Mouse (Mus musculus): ENCODE measurements around the gene Tmem256. TPM values are rescaled to one million over a fixed set of nuclear protein-coding genes. Genes with fewer than 3 reads are reported as not detected.

Gene Tmem256
- polyA plus RNA-seq, 1 experiment from 2014 or later = 495 TPM

GRCm38 (mm10) chr11:69886907-69887635 is 48.8 kb downstream of the Tmem256 start:
- no peak for ATAC-seq (ENCODE audit: insufficient number of reproducible peaks, insufficient read depth, low FRiP score, low read depth)
- 60% methylated on average over 8 of the region's 8 CpGs for WGBS
- Histone ChIP-seq H3K9ac (replicated peaks; ENCODE audit: low read depth, low read length) (no peak overlapping the region), H3K4me1 (ENCODE audit: control insufficient read depth, insufficient read depth, low read length) (no peaks in the 10 kb centered on the region), H3K36me3 (ENCODE audit: control insufficient read depth, insufficient read depth, low read length) (no peaks in the 10 kb centered on the region), H3K4me2 (replicated peaks; ENCODE audit: low read depth, low read length) (no peak overlapping the region), H3K27me3 (ENCODE audit: control insufficient read depth, insufficient read depth, low read length) (no peaks in the 10 kb centered on the region), H3K4me3 (ENCODE audit: low read depth, low read length) (no peak overlapping the region), H3K27ac (ENCODE audit: low read length) (no peak overlapping the region), H3K9me3 (ENCODE audit: control insufficient read depth, low read depth, low read length) (no peaks in the 10 kb centered on the region)

Small RNA genes within 50 kb of the gene (microRNA-seq; reads per million reads assigned to microRNA genes)
- gene Mir6924 = not detected

Other genes with a start within 250 kb of the Tmem256 start
- gene Atp1b2, start 232.6 kb upstream of the Tmem256 start, polyA plus RNA-seq (2014; fragmentation: Nextera tagmentation; extraction: Ambion mirVana) = 8.8 and 10.0 TPM in 2 replicates
- gene Shbg, start 220.6 kb upstream of the Tmem256 start, polyA plus RNA-seq (2014; fragmentation: Nextera tagmentation; extraction: Ambion mirVana) = not detected in 2 replicates
- 17.5 and 18.7 TPM in 2 replicates for gene Sat2, start 216.5 kb upstream of the Tmem256 start, polyA plus RNA-seq (2014; fragmentation: Nextera tagmentation; extraction: Ambion mirVana)
- gene Fxr2, start 205.5 kb upstream of the Tmem256 start, polyA plus RNA-seq (2014; fragmentation: Nextera tagmentation; extraction: Ambion mirVana) = 20.9 and 26.0 TPM in 2 replicates
- 4.1 and 4.7 TPM in 2 replicates for gene Sox15, start 183.2 kb upstream of the Tmem256 start, polyA plus RNA-seq (2014; fragmentation: Nextera tagmentation; extraction: Ambion mirVana)
- gene Mpdu1, start 175.9 kb upstream of the Tmem256 start, polyA plus RNA-seq (2014; fragmentation: Nextera tagmentation; extraction: Ambion mirVana) = 49.9 and 50.2 TPM in 2 replicates
- gene Cd68, start 172.4 kb upstream of the Tmem256 start, polyA plus RNA-seq (2014; fragmentation: Nextera tagmentation; extraction: Ambion mirVana) = 12.5 and 16.4 TPM in 2 replicates
- 654 and 666 TPM in 2 replicates for gene Eif4a1, start 166.1 kb upstream of the Tmem256 start, polyA plus RNA-seq (2014; fragmentation: Nextera tagmentation; extraction: Ambion mirVana)
- 88.1 and 102 TPM in 2 replicates for gene Senp3, start 156.4 kb upstream of the Tmem256 start, polyA plus RNA-seq (2014; fragmentation: Nextera tagmentation; extraction: Ambion mirVana)
- 0.67 TPM in 1 of 2 replicates, not detected in the other for gene Tnfsf13, start 152.7 kb upstream of the Tmem256 start, polyA plus RNA-seq (2014; fragmentation: Nextera tagmentation; extraction: Ambion mirVana)
- gene Tnfsf12, start 142.7 kb upstream of the Tmem256 start, polyA plus RNA-seq (2014; fragmentation: Nextera tagmentation; extraction: Ambion mirVana) = 9.9 and 11.7 TPM in 2 replicates
- 5.5 TPM in 2 replicates for gene Tnfsfm13, start 142.4 kb upstream of the Tmem256 start, polyA plus RNA-seq (2014; fragmentation: Nextera tagmentation; extraction: Ambion mirVana)
- gene Polr2a, start 79.9 kb upstream of the Tmem256 start, polyA plus RNA-seq (2014; fragmentation: Nextera tagmentation; extraction: Ambion mirVana) = 39.3 and 43.6 TPM in 2 replicates
- gene Slc35g3, start 76.5 kb upstream of the Tmem256 start, polyA plus RNA-seq (2014; fragmentation: Nextera tagmentation; extraction: Ambion mirVana) = not detected in 2 replicates
- gene Zbtb4, start 72.6 kb upstream of the Tmem256 start, polyA plus RNA-seq (2014; fragmentation: Nextera tagmentation; extraction: Ambion mirVana) = 3.9 and 4.0 TPM in 2 replicates
- gene Chrnb1, start 42.6 kb upstream of the Tmem256 start, polyA plus RNA-seq (2014; fragmentation: Nextera tagmentation; extraction: Ambion mirVana) = 6.7 and 7.5 TPM in 2 replicates
- gene Fgf11, start 36.7 kb upstream of the Tmem256 start, polyA plus RNA-seq (2014; fragmentation: Nextera tagmentation; extraction: Ambion mirVana) = 2.1 and 3.6 TPM in 2 replicates
- 12.2 and 15.0 TPM in 2 replicates for gene Tmem102, start 32.9 kb upstream of the Tmem256 start, polyA plus RNA-seq (2014; fragmentation: Nextera tagmentation; extraction: Ambion mirVana)
- not detected in 2 replicates for gene Gm39566, start 23.2 kb upstream of the Tmem256 start, polyA plus RNA-seq (2014; fragmentation: Nextera tagmentation; extraction: Ambion mirVana)
- not detected in 2 replicates for gene Spem2, start 20.0 kb upstream of the Tmem256 start, polyA plus RNA-seq (2014; fragmentation: Nextera tagmentation; extraction: Ambion mirVana)
- 0.41 TPM in 1 of 2 replicates, not detected in the other for gene Spem1, start 16.3 kb upstream of the Tmem256 start, polyA plus RNA-seq (2014; fragmentation: Nextera tagmentation; extraction: Ambion mirVana)
- 10.6 and 11.9 TPM in 2 replicates for gene Nlgn2, start 730 bp upstream of the Tmem256 start, polyA plus RNA-seq (2014; fragmentation: Nextera tagmentation; extraction: Ambion mirVana)
- gene Plscr3, start 7.9 kb downstream of the Tmem256 start, polyA plus RNA-seq (2014; fragmentation: Nextera tagmentation; extraction: Ambion mirVana) = 102 and 110 TPM in 2 replicates
- gene Tnk1, start 20.2 kb downstream of the Tmem256 start, polyA plus RNA-seq (2014; fragmentation: Nextera tagmentation; extraction: Ambion mirVana) = 11.1 TPM in 2 replicates
- not detected in 2 replicates for gene Tmem95, start 39.5 kb downstream of the Tmem256 start, polyA plus RNA-seq (2014; fragmentation: Nextera tagmentation; extraction: Ambion mirVana)
- 5.0 and 5.3 TPM in 2 replicates for gene Kctd11, start 42.9 kb downstream of the Tmem256 start, polyA plus RNA-seq (2014; fragmentation: Nextera tagmentation; extraction: Ambion mirVana)
- 3.5 and 4.0 TPM in 2 replicates for gene Acap1, start 57.0 kb downstream of the Tmem256 start, polyA plus RNA-seq (2014; fragmentation: Nextera tagmentation; extraction: Ambion mirVana)
- gene 2810408A11Rik, start 62.5 kb downstream of the Tmem256 start, polyA plus RNA-seq (2014; fragmentation: Nextera tagmentation; extraction: Ambion mirVana) = 8.5 and 10.4 TPM in 2 replicates
- gene Neurl4, start 62.6 kb downstream of the Tmem256 start, polyA plus RNA-seq (2014; fragmentation: Nextera tagmentation; extraction: Ambion mirVana) = 12.6 and 12.7 TPM in 2 replicates
- gene Gps2, start 75.4 kb downstream of the Tmem256 start, polyA plus RNA-seq (2014; fragmentation: Nextera tagmentation; extraction: Ambion mirVana) = 71.3 and 80.0 TPM in 2 replicates
- gene Eif5a, start 83.4 kb downstream of the Tmem256 start, polyA plus RNA-seq (2014; fragmentation: Nextera tagmentation; extraction: Ambion mirVana) = 1,510 and 1,553 TPM in 2 replicates
- 6.6 and 8.9 TPM in 2 replicates for gene Ybx2, start 97.3 kb downstream of the Tmem256 start, polyA plus RNA-seq (2014; fragmentation: Nextera tagmentation; extraction: Ambion mirVana)
- gene Slc2a4, start 109.7 kb downstream of the Tmem256 start, polyA plus RNA-seq (2014; fragmentation: Nextera tagmentation; extraction: Ambion mirVana) = 31.3 and 31.5 TPM in 2 replicates
- gene Cldn7, start 126.3 kb downstream of the Tmem256 start, polyA plus RNA-seq (2014; fragmentation: Nextera tagmentation; extraction: Ambion mirVana) = 196 and 205 TPM in 2 replicates
- gene Ctdnep1, start 142.6 kb downstream of the Tmem256 start, polyA plus RNA-seq (2014; fragmentation: Nextera tagmentation; extraction: Ambion mirVana) = 27.2 and 29.5 TPM in 2 replicates
- gene Elp5, start 144.0 kb downstream of the Tmem256 start, polyA plus RNA-seq (2014; fragmentation: Nextera tagmentation; extraction: Ambion mirVana) = 104 and 111 TPM in 2 replicates
- 496 and 523 TPM in 2 replicates for gene Gabarap, start 152.6 kb downstream of the Tmem256 start, polyA plus RNA-seq (2014; fragmentation: Nextera tagmentation; extraction: Ambion mirVana)
- gene Phf23, start 157.3 kb downstream of the Tmem256 start, polyA plus RNA-seq (2014; fragmentation: Nextera tagmentation; extraction: Ambion mirVana) = 40.2 and 47.9 TPM in 2 replicates
- gene Dvl2, start 162.1 kb downstream of the Tmem256 start, polyA plus RNA-seq (2014; fragmentation: Nextera tagmentation; extraction: Ambion mirVana) = 29.0 and 29.9 TPM in 2 replicates
- gene Acadvl, start 176.9 kb downstream of the Tmem256 start, polyA plus RNA-seq (2014; fragmentation: Nextera tagmentation; extraction: Ambion mirVana) = 61.3 and 62.7 TPM in 2 replicates
- 12.4 and 13.8 TPM in 2 replicates for gene Dlg4, start 178.4 kb downstream of the Tmem256 start, polyA plus RNA-seq (2014; fragmentation: Nextera tagmentation; extraction: Ambion mirVana)
- gene Asgr1, start 215.6 kb downstream of the Tmem256 start, polyA plus RNA-seq (2014; fragmentation: Nextera tagmentation; extraction: Ambion mirVana) = not detected in 2 replicates